Mouse (Mus musculus): ENCODE results near the gene Jam3.

GRCm38 (mm10) chr9:27122963-27123362, 32.3 kb downstream of the Jam3 start:
- TF ChIP-seq POLR2A (IDR thresholded peaks at IDR 0.05; ENCODE audit: low read depth, low read length) (no peak), CTCF (conservative IDR thresholded peaks at IDR 0.05; ENCODE audit: insufficient read depth, insufficient read length, low read depth, low read length) (no peak)
